Mouse (Mus musculus) urinary bladder, postnatal 14 days (tissue): ENCODE measurements around the gene Gm47841.
A peak's percentile ranks its signal among the peaks of the same experiment; 100 is the strongest.

Source experiments
- DNase-seq: peaks from one replicate; pipeline ENCODE4 v3.0.0; 2021; ENCODE audit warnings: low spot score

Gene Gm47841

DNA sequence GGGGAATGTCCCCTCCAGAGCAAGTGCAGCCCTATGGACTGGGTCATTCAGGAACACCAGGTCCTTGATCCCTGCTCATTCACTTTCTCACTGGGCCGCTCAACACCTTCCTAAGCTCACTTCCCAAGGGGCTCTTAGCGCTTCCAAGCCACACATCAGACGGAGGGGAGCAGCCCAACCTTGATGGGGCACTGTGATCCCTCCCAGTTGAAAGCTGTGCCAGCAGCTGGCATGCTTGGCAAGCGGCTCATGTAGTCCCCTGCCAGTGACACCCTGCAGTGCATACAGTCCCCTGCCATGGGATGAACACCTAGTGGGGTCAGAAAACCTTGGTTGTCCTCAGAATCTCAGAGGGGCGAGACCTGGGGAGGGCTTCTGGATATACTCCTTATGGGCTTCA lies 26.9 kb upstream of the Gm47841 start:
- no peak for DNase-seq

DNA sequence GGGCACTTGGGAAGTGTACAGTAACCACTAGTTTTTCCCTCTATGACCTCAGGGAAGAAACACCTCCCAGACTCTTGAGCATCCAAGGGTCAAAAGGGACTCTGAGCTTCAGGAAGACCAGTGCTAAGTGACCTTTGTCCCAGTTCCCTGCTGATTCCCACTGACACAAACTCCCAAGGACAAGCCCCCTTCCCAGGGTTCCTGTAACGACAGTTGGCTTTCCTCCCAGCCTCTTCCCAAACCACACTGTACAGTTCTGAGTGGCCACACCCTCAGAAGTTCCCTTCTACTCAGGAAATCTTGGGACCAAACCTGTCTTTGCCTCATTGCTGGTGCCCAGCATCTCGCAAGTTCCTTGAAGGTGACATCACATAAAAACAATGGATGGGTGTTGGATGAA lies 25.5 kb upstream of the Gm47841 start:
- DNase-seq, result no peak

DNA sequence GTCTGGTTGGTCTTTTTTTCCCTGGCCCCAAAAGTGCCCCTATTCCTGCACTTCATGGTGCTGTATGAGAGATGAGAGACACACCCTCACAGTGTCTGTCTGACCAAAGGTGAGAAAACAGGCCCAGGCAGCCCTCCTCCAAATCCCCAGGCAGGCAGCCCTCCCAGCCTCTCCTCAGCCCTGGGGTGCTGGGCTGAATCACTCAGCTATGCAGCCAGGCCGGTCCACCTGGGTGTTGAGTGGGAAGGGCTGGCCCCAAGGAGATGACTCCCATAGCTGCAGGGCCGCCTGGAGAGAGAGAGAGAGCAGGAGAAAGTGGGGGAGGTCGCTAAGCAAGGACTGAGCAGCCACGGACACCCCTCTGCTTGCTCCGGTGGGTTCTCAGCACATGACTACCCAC lies 23.6 kb upstream of the Gm47841 start:
- peak; percentile 89 for DNase-seq

DNA sequence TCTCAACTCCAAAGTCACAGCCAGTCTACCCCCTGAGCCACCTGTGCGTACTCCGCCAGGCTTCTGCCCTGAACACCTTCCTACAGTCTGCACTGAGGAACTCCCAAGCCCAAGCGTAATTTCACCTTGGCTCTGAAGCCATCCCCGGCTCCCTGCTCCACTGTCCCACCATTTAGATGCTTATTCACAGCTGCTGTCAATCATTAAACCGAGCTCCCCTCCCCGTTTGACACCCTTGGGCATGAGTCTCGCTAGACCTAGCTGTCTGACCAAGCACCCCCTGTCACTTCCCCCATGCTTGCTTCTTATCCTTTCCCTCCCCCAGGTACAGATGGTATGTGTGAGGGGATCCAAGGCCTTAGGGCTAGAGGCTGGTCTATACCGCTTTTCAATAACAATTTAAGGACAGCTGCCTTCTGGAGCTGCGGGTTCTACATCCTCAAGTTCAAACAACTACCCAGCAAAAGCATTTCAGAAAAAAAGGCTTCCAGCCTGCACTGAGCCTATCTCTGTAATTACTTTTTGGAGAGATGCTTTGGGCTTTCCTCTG lies 22.5 kb upstream of the Gm47841 start:
- DNase-seq, result no peak

DNA sequence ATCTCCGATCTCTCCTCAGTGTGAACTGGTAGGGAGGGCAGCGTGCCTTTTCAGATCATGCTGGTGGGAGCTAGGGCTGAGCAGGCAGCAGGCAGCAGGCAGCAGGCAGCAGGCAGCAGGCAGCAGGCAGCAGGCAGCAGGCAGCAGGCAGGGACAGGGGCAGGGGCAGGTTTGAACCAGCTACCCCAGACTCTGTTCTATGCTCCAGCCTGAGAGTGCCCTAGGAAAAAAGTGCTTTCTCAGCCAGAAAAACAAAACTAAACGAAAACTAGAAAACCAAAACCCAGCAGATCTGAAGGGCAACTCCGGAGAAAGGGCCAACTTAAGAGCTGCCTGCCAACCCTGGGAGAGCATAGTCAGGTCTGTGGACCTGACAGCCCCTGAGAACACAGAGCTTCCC lies 21.5 kb upstream of the Gm47841 start:
- no peak for DNase-seq

DNA sequence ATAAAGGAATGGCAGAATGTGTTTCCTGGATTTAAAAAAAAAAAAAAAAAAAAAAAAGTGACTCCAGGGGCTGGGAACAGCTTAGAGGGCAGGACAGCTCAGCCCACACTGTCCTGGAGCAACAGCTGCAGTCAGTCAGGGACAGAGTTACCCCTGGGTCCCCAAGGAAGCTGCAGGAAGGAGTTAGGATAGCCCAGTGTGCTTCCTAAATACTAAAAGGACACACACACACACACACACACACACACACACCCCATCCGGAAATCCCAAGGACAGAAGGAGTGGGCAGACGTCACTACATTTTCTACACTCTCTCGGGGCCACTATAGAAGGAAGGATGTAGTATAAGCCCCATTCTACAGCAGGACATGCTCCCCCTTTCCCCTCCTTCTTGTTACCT lies 20.8 kb upstream of the Gm47841 start:
- DNase-seq, result no peak

DNA sequence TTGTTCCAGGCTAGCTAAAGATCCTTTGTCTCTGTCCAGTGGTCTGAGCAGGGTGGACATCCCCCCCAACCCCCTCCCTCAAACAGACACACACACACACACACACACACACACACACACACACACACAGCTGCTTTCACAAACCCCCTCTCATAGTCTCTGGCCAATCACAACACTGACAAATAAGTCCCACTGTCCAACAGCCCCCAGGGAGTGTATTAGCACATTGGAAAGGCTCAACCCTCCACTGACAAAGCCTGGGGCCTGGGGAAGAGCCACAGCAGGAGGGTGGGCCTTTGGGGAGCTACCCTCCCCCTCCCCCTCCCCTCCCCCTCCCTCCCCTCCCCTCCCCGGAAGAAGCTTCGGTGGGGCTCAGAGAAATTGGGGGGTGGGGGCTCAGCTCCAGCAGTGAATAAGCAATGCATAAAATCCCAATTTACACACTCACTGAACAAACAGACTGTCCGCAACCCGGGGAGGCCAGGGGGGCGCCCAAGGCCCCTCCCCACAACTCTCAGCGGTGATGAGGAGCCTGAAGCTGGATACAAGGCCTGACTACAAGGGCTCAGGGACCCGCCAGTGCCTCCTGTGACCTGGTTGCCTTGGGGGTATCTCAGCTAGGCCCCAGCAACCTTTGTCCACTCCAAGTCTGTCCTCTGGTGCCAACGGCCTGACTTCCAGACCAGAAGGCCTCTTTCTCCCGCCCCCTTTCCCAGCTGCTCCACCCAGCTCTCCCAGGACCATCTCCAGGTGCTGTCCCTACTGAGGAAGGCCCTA lies 19.9 kb upstream of the Gm47841 start:
- DNase-seq, result no peak

DNA sequence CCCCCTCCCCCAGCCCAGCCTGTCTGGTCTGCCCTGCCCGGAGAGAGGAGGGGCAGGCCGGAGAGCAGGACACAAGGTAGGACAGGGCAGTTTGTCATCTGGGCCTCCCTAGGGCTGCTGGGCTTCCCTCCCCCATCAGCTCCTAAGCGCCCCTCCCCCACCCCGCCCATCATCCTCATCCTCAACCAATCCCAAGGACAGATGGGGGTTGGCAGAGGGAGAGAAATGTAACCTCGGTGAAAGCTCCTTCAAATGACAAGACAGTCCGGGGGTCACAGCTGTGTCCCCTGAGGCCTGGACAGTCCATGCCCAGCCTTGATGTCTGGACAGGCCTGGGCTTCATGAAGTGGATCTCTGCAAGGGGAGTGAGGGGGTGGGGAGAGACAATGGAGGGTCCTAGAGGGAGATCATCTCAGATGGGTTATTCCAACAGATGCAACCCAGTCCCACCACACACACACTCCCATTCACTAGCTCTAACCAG lies 19.2 kb upstream of the Gm47841 start:
- no peak for DNase-seq

DNA sequence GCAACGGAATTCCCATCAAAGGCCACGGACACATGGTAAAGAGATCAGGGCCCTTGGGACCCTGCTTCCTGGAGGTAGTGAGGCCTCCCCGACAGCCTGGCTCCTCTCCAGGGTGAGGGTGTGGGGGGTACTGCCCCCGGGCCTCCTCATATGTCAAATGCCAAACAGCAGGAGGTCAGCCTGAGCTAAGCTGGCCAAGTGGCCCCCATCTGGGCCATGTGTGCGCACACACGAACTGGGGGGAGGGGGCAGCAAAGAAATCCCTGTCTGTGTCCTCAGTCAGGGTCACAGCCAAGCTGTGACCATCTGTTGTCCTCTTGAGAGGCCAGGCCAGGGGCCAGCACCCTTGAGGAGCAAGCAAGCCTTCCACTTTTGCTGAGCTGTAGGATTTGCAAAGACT lies 17.9 kb upstream of the Gm47841 start:
- DNase-seq, result no peak

DNA sequence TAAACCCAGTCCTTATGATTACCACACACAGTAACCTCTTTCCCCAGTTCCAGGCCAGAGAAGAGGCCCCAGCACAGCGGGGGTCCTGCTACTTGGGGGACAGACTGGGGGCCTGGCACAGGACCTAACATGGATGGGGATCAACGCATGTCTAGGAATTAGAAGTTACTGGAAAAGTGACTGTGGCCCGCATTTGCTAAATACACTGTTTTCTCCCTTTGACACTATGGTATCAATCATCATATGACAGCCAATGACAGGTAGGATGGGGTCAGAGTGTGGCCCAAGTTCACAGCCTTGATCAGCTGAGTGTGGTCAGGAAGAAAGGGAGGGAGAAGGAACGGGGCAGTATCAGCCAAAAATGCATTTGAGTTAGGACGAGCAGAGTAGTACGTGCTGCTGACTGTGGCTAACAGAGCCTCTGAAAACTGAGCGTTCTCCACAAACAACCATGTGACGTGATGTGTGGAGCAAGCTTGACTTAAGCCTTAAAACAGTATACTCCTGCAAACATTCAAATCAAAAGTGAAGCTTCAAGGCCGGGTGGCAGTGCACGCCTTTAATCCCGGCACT lies 13.2 kb upstream of the Gm47841 start:
- DNase-seq, result no peak

DNA sequence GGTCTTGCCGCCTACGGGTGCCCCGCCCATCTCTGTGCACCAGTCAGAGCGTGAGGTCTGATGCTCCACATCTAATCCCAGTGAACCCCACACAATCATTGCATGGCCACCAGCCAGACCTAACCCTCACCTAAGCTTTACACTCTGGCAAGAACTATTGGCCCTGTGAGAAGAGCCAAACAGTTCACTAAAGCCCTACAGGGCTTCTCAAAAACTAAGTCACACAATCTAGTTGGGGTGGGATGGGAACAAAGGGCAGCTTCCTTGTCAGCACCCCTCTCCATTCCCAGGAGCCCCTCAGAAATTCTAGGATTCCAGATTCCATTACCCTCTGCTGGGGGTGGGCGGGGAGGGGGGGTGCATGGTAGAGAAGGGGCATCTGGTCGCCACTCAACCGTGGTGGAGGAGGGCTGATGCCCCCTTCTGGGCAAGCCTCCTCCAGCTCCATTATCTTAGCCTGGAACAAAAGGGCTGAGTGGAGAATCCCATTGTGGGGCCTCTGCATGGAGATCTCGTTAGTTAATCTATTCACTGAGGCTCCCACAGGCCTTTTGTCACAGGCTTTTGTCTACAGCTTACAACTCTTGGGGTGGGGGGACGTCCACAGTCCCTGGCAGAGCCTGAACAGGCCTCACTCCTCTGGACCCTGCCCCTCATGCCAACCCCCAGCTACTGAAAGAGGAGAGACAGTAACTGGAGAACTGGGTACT lies 12.5 kb upstream of the Gm47841 start:
- no peak for DNase-seq

DNA sequence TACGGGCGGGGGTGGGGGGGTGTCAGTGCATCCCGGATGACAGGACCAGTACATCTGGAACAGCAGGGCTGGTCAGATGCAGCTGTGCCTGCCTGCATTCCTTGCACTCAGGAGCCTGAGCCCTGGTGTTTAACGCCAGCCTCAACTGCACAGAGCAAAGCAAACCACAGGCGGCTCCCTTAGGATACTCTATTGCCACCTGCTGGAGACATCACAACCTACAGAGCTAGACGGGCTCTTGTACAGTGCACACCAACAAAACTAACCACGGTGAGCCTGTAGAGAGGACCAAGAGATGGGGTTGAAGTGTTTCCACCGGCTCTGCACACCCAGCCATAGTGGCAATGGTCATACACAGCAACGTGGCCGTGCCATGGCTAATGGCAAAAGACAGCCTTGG lies 9.0 kb upstream of the Gm47841 start:
- peak; percentile 76 for DNase-seq

DNA sequence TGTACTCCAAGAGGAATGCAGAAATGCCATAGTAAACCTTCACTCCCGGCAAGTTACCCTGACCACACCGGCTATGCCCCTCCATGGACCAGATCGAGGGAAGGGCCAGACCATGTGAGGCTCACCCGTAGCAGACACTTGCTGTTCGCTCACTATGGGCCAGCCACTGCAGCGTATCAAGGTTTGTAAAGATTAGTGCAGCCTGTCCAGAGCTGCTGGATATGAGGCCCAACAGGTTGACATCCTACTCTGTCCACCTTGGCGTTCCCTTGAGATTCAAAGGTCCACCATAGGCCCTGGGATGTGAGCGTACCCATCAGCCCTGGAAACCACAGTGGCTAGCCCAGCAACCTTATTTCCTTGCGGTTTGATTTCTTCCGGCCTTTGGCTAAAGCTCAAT lies 7.3 kb upstream of the Gm47841 start:
- DNase-seq, result no peak

DNA sequence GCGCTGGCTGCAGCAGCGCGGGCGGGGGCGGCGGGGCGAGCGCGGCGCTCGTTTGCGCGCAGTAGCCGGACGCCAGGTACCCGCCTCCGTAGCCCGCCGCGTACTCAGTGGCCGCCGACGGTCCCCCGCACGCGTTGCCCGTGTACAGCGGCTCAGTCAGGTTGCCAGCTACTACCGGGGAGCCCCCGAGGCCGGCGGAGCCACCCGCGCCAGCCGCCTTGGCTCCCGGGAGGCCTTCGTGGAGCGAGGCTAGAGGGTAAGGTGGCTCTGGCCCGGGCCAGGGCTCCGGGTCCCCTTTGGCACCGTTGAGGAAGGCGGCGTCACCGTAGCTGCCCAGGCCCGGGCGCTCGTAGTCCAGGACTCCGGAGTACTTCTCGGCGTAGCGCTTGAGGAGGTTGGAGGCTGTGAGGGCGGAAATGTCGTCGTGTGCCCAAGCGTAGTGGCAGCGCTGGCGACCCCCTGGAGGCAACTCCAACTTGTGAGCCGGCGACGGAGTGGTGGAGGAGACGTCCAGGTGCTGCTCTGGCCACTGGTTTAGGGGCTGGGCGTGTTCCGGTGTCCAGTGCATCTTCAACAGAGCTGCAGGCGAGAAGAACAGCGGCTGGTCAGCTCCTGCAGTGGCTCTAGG lies 6.7 kb upstream of the Gm47841 start:
- no peak for DNase-seq

DNA sequence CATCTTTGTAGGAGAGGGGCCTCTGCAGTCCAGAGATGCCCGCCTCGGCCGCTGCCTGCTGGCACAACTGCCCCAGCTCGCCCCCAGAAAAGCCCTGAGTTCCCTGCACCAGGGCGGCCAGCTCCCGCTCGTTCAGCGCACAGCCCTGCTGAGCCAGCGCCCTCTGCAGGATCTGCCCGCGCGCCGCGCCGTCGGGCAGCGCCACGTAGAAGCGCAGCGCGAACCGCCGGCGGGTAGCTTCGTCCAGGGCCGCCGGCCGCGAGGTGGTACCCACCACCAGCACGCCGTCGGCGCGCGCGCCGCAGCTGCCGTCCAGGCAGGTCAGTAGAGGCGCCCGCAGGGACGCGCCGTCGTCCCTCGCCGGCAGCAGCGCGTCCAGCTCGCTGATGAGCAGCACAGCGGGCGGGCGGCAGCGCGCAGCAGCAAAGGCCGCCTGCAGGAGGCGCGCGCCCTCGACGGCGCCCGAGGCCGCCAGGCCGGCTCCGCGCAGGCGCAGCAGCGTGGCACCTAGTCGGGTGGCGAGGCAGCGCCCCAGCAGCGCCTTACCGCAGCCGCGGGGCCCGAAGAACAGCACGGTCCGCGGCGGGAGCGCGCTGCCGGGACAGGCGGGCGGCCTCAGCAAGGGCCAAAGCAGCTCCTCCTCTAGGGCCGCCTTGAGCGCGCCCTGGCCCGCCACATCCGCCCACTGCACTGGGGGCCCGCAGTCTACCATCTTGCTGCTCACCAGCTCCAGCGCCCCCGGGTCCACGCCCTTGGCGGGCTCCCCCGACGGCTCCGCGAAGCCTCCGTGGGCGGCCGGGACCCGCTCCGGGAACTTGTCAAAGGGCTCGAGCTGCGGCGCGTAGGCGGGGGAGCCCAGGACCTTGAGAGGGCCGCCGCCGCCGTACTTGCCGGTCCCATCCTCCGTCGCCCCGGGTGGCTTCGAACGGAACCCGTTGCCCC lies 5.6 kb upstream of the Gm47841 start:
- no peak for DNase-seq

DNA sequence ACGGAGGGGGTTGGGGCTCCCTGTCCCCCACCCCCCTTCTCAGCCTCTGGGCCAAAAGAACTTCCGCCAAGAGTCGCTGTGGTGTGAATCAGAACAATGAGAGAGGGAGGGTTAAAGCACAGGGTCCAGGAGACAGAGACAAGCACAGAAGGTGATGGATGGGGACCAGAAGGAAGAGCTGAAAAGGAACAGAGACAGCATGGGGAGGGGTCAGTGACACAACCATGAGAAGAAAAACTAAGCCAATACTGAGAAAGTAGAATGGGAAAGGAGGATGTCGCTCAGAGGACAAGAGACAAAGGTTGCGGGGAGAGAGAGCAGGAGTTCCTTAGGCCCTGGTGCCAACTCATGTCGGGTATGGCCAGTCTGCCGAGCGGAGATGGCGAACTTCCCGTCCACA lies 4.7 kb upstream of the Gm47841 start:
- DNase-seq, result no peak

DNA sequence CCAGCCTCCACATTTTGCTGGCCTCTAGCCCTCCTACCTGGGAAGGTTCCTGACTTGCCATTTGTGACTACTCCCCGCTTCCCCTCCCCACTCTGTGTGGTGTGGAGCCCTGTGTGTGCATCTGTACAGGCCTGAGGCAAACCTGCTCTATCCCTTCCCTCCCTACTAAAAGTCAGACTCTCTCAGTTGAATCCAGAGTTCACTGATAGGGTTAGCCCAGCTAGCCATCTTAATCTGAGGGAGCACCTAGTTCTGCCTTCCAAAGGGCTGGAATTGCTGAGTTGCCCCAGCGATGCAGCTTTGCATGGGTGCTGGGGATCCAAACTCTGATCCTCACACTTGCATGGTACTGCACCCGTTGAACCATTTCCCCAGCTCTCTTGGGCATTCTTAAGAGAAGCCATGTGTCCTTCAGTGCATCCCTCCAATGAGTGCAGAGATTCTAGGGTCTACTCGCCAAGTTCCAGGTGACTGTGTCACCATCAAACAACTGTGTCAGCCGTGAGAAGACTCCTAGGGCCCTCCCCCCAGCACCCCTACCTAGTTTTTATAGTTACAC lies 1.2 kb upstream of the Gm47841 start:
- DNase-seq, result no peak

DNA sequence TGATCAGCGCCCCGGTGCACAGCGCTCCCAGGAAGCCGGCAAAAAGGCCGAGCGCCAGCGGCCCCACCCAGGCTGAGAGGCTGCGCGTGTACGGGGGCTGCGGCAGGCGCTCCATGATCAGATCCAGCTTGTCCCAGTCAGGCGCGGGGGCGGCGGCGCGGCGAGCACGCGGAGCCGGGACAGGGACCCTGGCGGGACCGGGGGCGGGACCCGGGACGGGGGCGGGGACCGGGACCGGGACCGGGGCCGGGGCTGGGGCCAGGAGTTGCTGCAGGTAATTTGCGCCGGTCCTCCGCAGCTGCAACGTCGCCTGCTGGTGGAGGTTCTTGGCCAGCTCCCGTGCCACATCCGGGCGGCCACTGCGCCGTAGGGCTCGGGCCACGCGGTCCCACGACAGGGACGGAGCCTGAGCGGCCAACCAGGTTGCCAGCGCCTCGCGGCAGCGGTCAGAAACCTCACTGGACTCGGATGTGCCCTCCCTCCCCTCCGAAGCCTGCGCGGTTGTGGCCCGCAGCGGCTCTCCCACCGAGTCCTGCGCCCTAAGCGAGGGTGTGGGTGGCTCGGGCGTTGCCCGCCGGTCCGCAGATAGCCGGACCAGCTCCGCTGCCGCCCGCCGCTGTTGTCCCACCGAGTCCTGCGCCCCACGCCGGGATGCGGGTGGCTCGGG lies 537 bp downstream of the Gm47841 start:
- DNase-seq, result peak; percentile 67

DNA sequence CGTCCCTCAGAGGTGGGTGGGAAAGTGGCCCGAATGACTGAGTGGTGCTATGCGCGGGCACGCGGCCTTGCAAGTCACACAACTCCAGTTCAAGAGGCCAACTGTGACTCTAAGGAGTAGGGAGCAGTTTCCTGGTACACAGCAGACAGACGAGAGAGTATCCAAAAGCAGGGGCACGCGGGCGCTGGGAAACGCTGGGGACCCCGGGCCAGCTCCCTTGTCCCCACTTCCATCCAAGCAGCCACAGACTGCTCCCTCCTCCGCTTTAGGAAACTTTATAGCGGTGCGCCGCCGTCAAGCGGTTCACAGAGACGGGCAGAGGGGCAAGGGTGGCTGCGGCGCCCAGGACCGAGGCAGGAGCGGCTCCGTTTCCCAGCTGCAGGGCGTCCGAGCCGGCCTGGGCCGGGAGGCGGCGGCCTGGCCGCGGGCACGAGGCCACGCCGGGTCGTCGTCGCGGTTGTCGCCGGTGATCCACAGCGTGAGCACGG lies 1.1 kb downstream of the Gm47841 start:
- DNase-seq, result no peak

DNA sequence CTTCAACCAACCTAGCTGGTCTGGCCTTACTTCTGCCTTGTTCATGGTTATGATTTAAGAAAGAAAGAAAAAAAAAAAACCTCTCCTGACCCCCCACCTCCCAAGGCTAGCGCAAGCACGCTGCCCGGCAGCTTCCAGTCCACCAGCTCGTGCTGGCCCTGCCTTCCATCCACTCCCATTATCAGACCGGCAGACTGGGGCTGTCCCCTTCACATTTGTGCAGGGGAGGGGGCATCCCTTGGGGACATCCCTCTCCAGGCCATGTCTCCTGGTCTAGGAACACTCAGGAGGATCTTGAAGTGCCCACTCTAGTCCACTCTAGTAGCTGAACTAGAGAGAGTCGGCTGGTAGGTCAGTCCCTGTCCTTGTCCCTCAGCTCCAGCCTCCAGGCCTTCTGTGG lies 2.7 kb downstream of the Gm47841 start:
- DNase-seq, result no peak
